Mouse (Mus musculus) thymus, adult 2 months (tissue): ENCODE results near the gene Gm48551.

Source experiments
- CTCF ChIP-seq: fragments of 200-500 bp; IDR thresholded peaks from 2 replicates; pipeline ENCODE4 v1.5.1; 2012; ENCODE audit warnings: mild to moderate bottlenecking, control low read depth, low read length, moderate library complexity, borderline replicate concordance; ENCODE audit not compliant: control insufficient read depth, poor library complexity, insufficient read depth; ENCODE audit errors: extremely low read depth
- POLR2A ChIP-seq: fragments of 200-500 bp; IDR thresholded peaks from 2 replicates; pipeline ENCODE4 v1.6.1; 2012; ENCODE audit warnings: mild to moderate bottlenecking, low read length, control low read depth, moderate library complexity; ENCODE audit not compliant: control insufficient read depth, poor library complexity, insufficient read depth; ENCODE audit errors: extremely low read depth

DNA sequence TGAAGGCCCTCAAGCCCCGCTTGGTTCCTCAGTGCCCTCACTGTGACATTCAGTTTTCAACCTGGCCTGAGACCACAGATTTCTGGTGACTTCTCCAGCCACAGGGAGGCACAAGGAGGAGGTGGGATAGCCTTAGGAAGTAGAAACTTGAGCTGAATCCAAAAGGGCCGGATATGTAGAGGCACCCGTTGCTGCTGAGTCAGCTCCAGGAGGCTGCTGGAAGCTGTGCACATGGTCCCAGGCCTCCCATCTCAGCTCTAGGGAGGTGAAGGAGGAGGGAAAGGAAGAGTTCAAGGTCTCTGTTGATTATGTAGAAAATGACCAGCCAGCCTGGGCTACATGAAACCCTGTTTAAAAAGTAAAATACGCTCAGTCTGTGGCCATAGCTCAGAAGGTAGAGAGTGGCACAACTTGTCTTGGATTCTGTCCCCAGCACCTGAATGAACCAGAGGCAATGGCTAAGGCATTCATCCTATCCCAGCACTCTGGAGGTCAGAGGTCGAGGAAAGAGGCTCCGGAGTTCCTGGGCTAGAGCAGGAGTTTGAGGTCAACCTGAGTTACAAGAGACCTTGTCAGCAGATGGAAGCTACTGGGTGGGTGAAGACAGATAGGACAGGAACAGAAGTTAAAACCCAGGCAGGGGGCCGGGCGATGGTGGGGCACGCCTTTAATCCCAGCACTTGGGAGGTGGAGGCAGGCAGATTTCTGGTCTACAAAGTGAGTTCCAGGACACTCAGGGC is 29.4 kb upstream of the Gm48551 start:
- no peak for TF ChIP-seq POLR2A
- TF ChIP-seq CTCF = no peak
